Mouse (Mus musculus): ENCODE data around the gene Ccl12.

GRCm38 (mm10) chr11:82072374-82072773 is 29.3 kb upstream of the Ccl12 start:
- TF ChIP-seq CTCF (IDR thresholded peaks at IDR 0.05) (peak; percentile 14; the same call in 1 of the 2 replicates), EP300 (IDR thresholded peaks at IDR 0.05; ENCODE audit: insufficient read depth, low read depth, low read length) (no peak), POLR2A (IDR thresholded peaks at IDR 0.05; ENCODE audit: insufficient read depth, low read depth, low read length) (no peak)
